Mouse (Mus musculus): ENCODE measurements around the gene Nudt22. TPM values are rescaled to one million over a fixed set of nuclear protein-coding genes. Genes with fewer than 3 reads are reported as not detected.

The Nudt22 gene
- total and polyA plus RNA-seq, 3 experiments = 16.6 to 23.9 (median 17.8) TPM

DNA sequence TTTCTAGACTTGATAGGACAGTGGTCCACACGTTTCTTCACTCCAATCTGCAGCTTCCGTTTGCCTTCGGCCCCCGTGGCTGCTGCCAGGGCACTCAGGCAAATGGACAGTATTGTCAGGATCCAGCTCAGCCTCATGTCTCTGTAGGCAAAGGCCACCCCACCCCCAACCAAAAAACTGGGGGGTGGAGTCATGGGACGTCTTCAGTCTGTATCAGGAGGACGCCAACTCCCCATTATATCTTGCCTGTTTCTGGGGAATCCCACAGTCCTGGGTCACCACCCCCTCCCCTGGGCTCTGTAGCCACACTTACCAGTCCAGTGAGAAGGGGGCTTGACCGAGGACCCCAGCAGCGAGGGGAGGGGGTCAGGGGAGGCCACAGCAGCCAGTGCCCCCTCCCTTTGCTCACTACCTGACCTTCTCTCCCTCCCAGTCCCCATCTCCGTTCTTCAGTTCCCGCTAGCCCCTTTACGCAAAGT lies 16.9 kb downstream of the Nudt22 start:
- peak; percentile 43 for DNase-seq (ENCODE audit: low spot score)
- ATAC-seq (ENCODE audit: extremely low read depth, insufficient number of reproducible peaks, low FRiP score, poor library complexity, severe bottlenecking) = no peak
- Histone ChIP-seq H3K4me1 (ENCODE audit: insufficient read depth, low read depth, low read length) (peaks cover 70% of the 10 kb centered on the region), H3K27me3 (ENCODE audit: insufficient read depth, low read length) (no peaks in the 10 kb centered on the region), H3K4me3 (ENCODE audit: low read depth, low read length) (peak overlapping the region; percentile 76), H3K36me3 (replicated peaks) (peaks cover 57% of the 10 kb centered on the region), H3K9me3 (replicated peaks) (no peaks in the 10 kb centered on the region)
- TF ChIP-seq GATA1 (IDR thresholded peaks at IDR 0.05; ENCODE audit: borderline replicate concordance, low read length) = no peak
- TF ChIP-seq CTCF (IDR thresholded peaks at IDR 0.05; ENCODE audit: low read depth, low read length) = no peak
- no peak for TF ChIP-seq POLR2AphosphoS5 (IDR thresholded peaks at IDR 0.05; ENCODE audit: insufficient replicate concordance, low read depth, low read length)
- TF ChIP-seq GATA2 (IDR thresholded peaks at IDR 0.05; ENCODE audit: borderline replicate concordance, low read depth, low read length) = no peak
- no peak for TF ChIP-seq TAL1 (conservative IDR thresholded peaks at IDR 0.05; ENCODE audit: low read depth, low read length)

DNA sequence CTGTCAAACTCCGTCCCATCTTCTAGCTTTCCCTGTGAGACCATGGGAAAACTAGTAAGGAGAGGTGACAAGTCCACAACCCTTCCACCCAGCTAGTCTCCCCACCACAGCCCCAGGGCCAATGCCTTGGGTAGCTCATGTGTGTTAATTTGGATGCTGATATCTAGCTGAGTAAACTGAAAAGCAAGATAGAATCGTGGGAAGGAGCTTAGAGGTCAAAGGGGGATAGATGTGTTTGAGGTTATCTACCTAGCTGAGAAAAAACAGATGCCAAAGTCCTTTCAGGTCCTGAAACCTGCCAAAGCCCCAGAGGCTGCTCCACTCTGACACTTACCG lies 17.3 kb downstream of the Nudt22 start:
- DNase-seq (ENCODE audit: low spot score) (no peak), ATAC-seq (ENCODE audit: extremely low read depth, insufficient number of reproducible peaks, low FRiP score, poor library complexity, severe bottlenecking) (no peak)
- Histone ChIP-seq H3K27me3 (ENCODE audit: insufficient read depth, low read length) (no peaks in the 10 kb centered on the region), H3K4me1 (ENCODE audit: insufficient read depth, low read depth, low read length) (peaks cover 71% of the 10 kb centered on the region), H3K4me3 (ENCODE audit: low read depth, low read length) (peak overlapping the region; percentile 76), H3K9me3 (replicated peaks) (no peaks in the 10 kb centered on the region), H3K36me3 (replicated peaks) (peaks cover 53% of the 10 kb centered on the region)
- no peak for TF ChIP-seq GATA1 (IDR thresholded peaks at IDR 0.05; ENCODE audit: borderline replicate concordance, low read length)
- no peak for TF ChIP-seq GATA2 (IDR thresholded peaks at IDR 0.05; ENCODE audit: borderline replicate concordance, low read depth, low read length)
- no peak for TF ChIP-seq POLR2AphosphoS5 (IDR thresholded peaks at IDR 0.05; ENCODE audit: insufficient replicate concordance, low read depth, low read length)
- TF ChIP-seq CTCF (IDR thresholded peaks at IDR 0.05; ENCODE audit: low read depth, low read length) = no peak
- no peak for TF ChIP-seq TAL1 (conservative IDR thresholded peaks at IDR 0.05; ENCODE audit: low read depth, low read length)

DNA sequence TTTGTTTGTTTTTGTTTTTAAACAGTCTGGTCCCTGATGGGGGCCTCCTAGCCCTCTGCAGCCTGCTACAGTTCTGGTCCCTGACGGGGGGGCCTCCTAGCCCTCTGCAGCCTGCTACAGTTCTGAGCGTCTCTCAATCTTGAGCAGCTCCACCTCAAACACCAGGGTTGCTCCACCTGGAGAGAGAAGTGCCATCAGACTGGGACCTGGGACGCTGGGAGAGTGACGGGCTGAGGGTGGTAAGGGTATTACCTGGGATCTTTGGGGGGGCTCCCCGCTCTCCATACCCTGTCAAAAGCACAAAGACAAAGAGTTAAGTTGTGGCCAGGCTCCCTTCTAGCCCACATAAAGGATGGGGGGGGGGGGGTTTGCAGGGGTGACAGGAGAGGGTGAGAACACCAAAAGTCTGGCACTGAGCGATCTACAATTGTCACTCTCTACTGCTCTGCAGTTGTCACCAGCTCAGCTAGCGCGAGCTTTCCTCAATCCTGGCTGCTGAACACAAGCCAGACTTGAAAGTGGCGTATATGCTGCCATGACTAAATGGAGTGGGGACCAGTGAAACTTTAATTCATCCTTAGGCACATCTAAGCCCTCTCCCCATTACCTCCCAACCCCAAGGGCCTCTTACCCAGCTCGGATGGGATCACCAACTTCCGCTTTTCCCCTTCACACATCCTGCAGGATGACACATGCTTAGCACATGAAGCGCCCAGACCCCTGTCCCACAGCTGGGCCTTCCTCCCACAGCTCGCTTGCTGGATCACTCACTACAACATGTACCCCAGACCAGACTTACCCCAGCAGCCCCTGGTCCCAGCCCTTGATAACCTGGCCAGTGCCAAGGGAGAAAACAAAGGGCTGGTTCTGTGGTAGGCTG lies 17.9 kb downstream of the Nudt22 start:
- Histone ChIP-seq H3K9me3 (replicated peaks) (no peaks in the 10 kb centered on the region), H3K4me3 (ENCODE audit: low read depth, low read length) (peak overlapping the region; percentile 76; the same call in 1 of the 2 replicates), H3K27me3 (ENCODE audit: insufficient read depth, low read length) (no peaks in the 10 kb centered on the region), H3K36me3 (replicated peaks) (peaks cover 48% of the 10 kb centered on the region), H3K4me1 (ENCODE audit: insufficient read depth, low read depth, low read length) (peaks cover 73% of the 10 kb centered on the region)
- no peak for TF ChIP-seq CTCF (IDR thresholded peaks at IDR 0.05; ENCODE audit: low read depth, low read length)
- no peak for TF ChIP-seq POLR2AphosphoS5 (IDR thresholded peaks at IDR 0.05; ENCODE audit: insufficient replicate concordance, low read depth, low read length)
- no peak for TF ChIP-seq TAL1 (conservative IDR thresholded peaks at IDR 0.05; ENCODE audit: low read depth, low read length)
- no peak for TF ChIP-seq GATA1 (IDR thresholded peaks at IDR 0.05; ENCODE audit: borderline replicate concordance, low read length)
- no peak for TF ChIP-seq GATA2 (IDR thresholded peaks at IDR 0.05; ENCODE audit: borderline replicate concordance, low read depth, low read length)
- DNase-seq (ENCODE audit: low spot score) (peak; percentile 24), ATAC-seq (ENCODE audit: extremely low read depth, insufficient number of reproducible peaks, low FRiP score, poor library complexity, severe bottlenecking) (no peak)

DNA sequence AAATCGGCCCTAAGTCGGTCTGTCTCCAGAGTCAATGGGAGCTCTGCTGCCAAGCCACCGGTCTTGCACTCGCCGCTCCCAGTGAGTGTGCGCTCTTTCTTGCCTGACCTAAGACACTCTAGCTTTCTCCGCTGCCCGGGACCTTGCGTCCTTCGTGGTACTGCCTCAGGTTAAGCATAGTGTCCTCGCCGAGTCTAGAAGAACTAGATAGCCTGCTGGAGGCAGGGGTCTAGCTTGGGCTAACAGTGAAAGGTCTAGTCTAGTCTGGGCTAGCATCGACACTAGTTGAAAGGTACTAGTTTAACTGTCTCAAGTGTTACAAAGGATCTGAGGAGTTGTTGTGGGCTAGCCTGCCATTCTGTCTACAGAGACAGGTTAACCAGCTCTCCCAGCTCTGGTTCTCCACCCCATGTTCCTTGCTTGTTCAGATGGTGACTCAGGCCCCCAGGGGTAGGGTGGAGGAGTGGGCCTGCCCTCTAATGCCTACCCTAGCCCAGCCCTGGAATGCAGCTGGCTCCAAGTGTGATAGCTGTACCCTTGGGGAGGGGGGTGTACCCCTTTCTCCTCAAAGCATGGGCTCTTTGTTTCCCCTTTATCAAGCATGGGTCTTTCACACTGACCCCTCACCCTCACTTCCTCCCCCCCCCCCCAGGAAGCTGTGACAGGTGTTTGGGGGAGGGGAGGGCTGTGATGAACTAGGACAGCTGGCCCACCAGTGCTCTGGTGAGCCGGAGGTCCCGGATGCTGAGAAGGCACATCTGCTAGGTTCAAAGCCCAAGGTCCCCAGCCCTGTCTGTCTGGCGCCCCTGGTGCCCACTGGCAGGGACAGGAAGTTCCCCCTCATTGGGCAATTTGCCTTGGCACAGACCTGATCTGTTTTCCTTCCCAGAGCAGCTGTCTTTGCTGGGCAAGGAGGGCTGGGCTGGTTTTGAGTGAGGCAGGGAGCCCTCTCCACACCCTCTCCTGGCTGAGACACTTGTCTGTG lies 20.1 kb downstream of the Nudt22 start, which contains the start of gene Plcb3:
Gene Plcb3 (minus strand): TSS at position 934 of the 985 bp plus-strand sequence.
- TF ChIP-seq GATA2 (IDR thresholded peaks at IDR 0.05; ENCODE audit: borderline replicate concordance, low read depth, low read length) (no peak), POLR2AphosphoS5 (IDR thresholded peaks at IDR 0.05; ENCODE audit: insufficient replicate concordance, low read depth, low read length) (no peak), CTCF (IDR thresholded peaks at IDR 0.05; ENCODE audit: low read depth, low read length) (no peak), TAL1 (conservative IDR thresholded peaks at IDR 0.05; ENCODE audit: low read depth, low read length) (no peak), GATA1 (IDR thresholded peaks at IDR 0.05; ENCODE audit: borderline replicate concordance, low read length) (no peak)
- Histone ChIP-seq H3K4me3 (ENCODE audit: low read depth, low read length) (peak within 1 kb of the TSS; percentile 80), H3K9me3 (replicated peaks) (no peaks in the 10 kb centered on the region), H3K4me1 (ENCODE audit: insufficient read depth, low read depth, low read length) (peaks cover 78% of the 10 kb centered on the region), H3K27me3 (ENCODE audit: insufficient read depth, low read length) (no peaks in the 10 kb centered on the region), H3K36me3 (replicated peaks) (peaks cover 37% of the 10 kb centered on the region)
- DNase-seq (ENCODE audit: low spot score) (peak; percentile 21), ATAC-seq (ENCODE audit: extremely low read depth, insufficient number of reproducible peaks, low FRiP score, poor library complexity, severe bottlenecking) (no peak)

DNA sequence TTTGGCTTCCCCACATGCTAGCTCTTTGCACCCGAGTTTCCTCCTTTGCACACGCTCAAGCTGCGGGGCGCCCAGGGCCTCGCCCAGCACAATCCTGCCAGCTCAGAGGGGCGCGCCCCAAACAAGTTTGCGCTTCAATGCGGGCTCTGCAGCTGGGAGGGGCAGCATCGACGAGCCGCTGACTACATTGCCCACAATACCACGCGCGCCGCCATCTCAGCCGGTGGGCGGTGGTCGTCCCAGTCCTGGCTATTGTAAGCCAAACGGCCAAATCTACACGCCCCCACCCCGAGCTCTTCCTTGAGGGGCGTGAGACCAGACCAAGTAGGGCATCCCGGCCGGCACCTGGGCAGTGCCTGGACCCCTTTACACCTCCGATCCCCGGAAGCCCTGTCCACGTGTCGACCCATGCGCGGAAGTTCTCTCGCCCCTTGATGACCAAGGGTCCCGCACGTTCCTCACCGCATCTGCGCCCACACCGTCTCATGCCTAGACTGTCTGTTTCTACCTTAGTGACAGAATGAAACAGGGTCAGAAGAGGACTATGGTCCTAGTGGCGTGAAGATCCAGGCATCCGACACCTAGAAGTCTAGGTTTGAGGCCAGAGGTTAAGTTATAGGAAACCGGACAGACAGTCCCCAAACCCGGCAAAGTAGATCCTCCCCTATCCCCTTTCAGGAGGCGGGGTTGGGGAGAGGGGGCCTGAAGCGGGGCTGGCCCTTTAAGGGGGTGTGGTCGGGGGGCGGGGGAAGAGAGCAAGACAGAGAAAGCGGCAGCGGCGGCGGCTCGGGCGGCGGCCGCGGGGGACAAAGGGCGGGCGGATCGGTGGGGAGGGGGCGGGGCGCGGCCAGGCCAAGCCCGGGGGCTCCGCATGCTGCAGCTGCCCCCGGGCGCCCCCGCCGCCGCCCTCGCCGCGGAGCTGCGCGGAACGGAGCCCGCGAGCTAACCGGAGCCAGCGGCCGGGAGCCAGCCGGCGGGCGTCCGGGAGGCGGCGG lies 21.4 kb downstream of the Nudt22 start, which contains the start of gene Ppp1r14b:
Gene Ppp1r14b (plus strand): TSS at position 758 of the 995 bp plus-strand sequence.
- peak within 1 kb of the TSS; percentile 80 for H3K4me3 ChIP-seq (ENCODE audit: low read depth, low read length)
- H3K4me1 ChIP-seq (ENCODE audit: insufficient read depth, low read depth, low read length) = peaks cover 86% of the 10 kb centered on the region
- peaks cover 37% of the 10 kb centered on the region for H3K36me3 ChIP-seq (replicated peaks)
- no peaks in the 10 kb centered on the region for H3K9me3 ChIP-seq (replicated peaks)
- DNase-seq (ENCODE audit: low spot score) (peak; percentile 78), ATAC-seq (ENCODE audit: extremely low read depth, insufficient number of reproducible peaks, low FRiP score, poor library complexity, severe bottlenecking) (peak; percentile 36; the same call in 1 of the 2 replicates)
- TF ChIP-seq GATA2 (IDR thresholded peaks at IDR 0.05; ENCODE audit: borderline replicate concordance, low read depth, low read length) = no peak
- TF ChIP-seq TAL1 (conservative IDR thresholded peaks at IDR 0.05; ENCODE audit: low read depth, low read length) = no peak
- TF ChIP-seq POLR2AphosphoS5 (IDR thresholded peaks at IDR 0.05; ENCODE audit: insufficient replicate concordance, low read depth, low read length) = no peak
- TF ChIP-seq CTCF (IDR thresholded peaks at IDR 0.05; ENCODE audit: low read depth, low read length) = no peak
- TF ChIP-seq GATA1 (IDR thresholded peaks at IDR 0.05; ENCODE audit: borderline replicate concordance, low read length) = no peak
- no peaks in the 10 kb centered on the region for H3K27me3 ChIP-seq (ENCODE audit: insufficient read depth, low read length)

Data from G1E (cell line).